Mouse (Mus musculus) midbrain, embryonic 15.5 days (tissue): ENCODE measurements around the gene Susd3. TPM values are rescaled to one million over a fixed set of nuclear protein-coding genes. Genes with fewer than 3 reads are reported as not detected.

Experiments used
- ATAC-seq: fragments of 200-750 bp; cut with Nextera tagmentation; replicated peaks from 2 replicates; pipeline ENCODE4 v1.8.0; 2017; ENCODE audit warnings: moderate TSS enrichment
- H3K27ac ChIP-seq: fragments of 300-500 bp; sonication (generic); 2 replicates; pipeline ENCODE4 v1.5.1; 2015; ENCODE audit warnings: mild to moderate bottlenecking, inconsistent platforms
- H3K27me3 ChIP-seq: fragments of 300-500 bp; sonication (generic); replicated peaks from 2 replicates; pipeline ENCODE4 v1.6.1; 2015; ENCODE audit warnings: inconsistent platforms
- H3K36me3 ChIP-seq: fragments of 300-500 bp; sonication (generic); replicated peaks from 2 replicates; pipeline ENCODE4 v1.6.1; 2015; ENCODE audit warnings: inconsistent platforms
- H3K4me1 ChIP-seq: fragments of 300-500 bp; sonication (generic); 2 replicates; pipeline ENCODE4 v1.6.1; 2015; ENCODE audit warnings: inconsistent platforms
- H3K4me2 ChIP-seq: fragments of 300-500 bp; sonication (generic); 2 replicates; pipeline ENCODE4 v1.6.1; 2015; ENCODE audit warnings: inconsistent platforms, mild to moderate bottlenecking, moderate library complexity
- H3K4me3 ChIP-seq: fragments of 300-500 bp; sonication (generic); 2 replicates; pipeline ENCODE4 v1.5.1; 2015; ENCODE audit warnings: mild to moderate bottlenecking, inconsistent platforms
- H3K9ac ChIP-seq: fragments of 300-500 bp; sonication (generic); 2 replicates; pipeline ENCODE4 v1.6.1; 2015; ENCODE audit warnings: mild to moderate bottlenecking, inconsistent platforms
- H3K9me3 ChIP-seq: fragments of 300-500 bp; sonication (generic); 2 replicates; pipeline ENCODE4 v1.6.1; 2016; ENCODE audit warnings: inconsistent platforms
- WGBS: fragments of 180-500 bp; shearing (Covaris S2); methylation state at CpG from one replicate; pipeline ENCODE4 v1.1.7; 2015; ENCODE audit warnings: mixed read lengths; 5-methylcytosine and 5-hydroxymethylcytosine counted together
- polyA plus RNA-seq: library from polyadenylated mRNA; unstranded; fragments of >200 nt; fragmentation: Nextera tagmentation; extraction: Ambion mirVana; gene quantifications from 2 replicates; pipeline ENCODE4 v1.2.1, GENCODE M21; 2015

The Susd3 gene
- polyA plus RNA-seq, 1 experiment from 2014 or later: 0.54 TPM

- ATAC-seq: no peak
- Histone ChIP-seq H3K4me1 (peaks cover 4% of the 10 kb centered on the region; the same call in 1 of the 2 replicates), H3K27me3 (no peaks in the 10 kb centered on the region), H3K4me3 (no peak overlapping the region), H3K27ac (no peak overlapping the region), H3K9ac (no peak overlapping the region), H3K9me3 (no peaks in the 10 kb centered on the region), H3K36me3 (no peaks in the 10 kb centered on the region), H3K4me2 (no peak overlapping the region)
- 89% methylated on average over 13 of the region's 13 CpGs for WGBS
Measured at GRCm38 (mm10) chr13:49200688-49201087, 47.8 kb downstream of the Susd3 start.

- no peaks in the 10 kb centered on the region for H3K9me3 ChIP-seq
- H3K27me3 ChIP-seq: no peaks in the 10 kb centered on the region
- H3K36me3 ChIP-seq: no peaks in the 10 kb centered on the region
- H3K9ac ChIP-seq: no peak overlapping the region
- no peak overlapping the region for H3K4me3 ChIP-seq
- no peak for ATAC-seq
- no peak overlapping the region for H3K4me2 ChIP-seq
- WGBS: 93% methylated on average over 7 of the region's 7 CpGs
- no peaks in the 10 kb centered on the region for H3K4me1 ChIP-seq
- H3K27ac ChIP-seq: no peak overlapping the region
Measured at GRCm38 (mm10) chr13:49199891-49200290, 48.6 kb downstream of the Susd3 start.

GRCm38 (mm10) chr13:49198734-49199133 lies 49.8 kb downstream of the Susd3 start:
- WGBS: 94% methylated on average over 9 of the region's 9 CpGs
- no peaks in the 10 kb centered on the region for H3K27me3 ChIP-seq

GRCm38 (mm10) chr13:49196766-49197165 lies 51.7 kb downstream of the Susd3 start:
- no peak overlapping the region for H3K4me3 ChIP-seq
- no peak for ATAC-seq
- H3K4me1 ChIP-seq: peaks cover 1% of the 10 kb centered on the region
- WGBS: 85% methylated on average over 6 of the region's 6 CpGs
- H3K27ac ChIP-seq: no peak overlapping the region
- H3K9ac ChIP-seq: no peak overlapping the region
- no peaks in the 10 kb centered on the region for H3K36me3 ChIP-seq
- no peaks in the 10 kb centered on the region for H3K9me3 ChIP-seq
- no peak overlapping the region for H3K4me2 ChIP-seq
- H3K27me3 ChIP-seq: no peaks in the 10 kb centered on the region

More at GRCm38 (mm10) chr13:49198734-49199133, 49.8 kb downstream of the Susd3 start:
- no peak overlapping the region for H3K4me3 ChIP-seq
- no peaks in the 10 kb centered on the region for H3K36me3 ChIP-seq
- H3K4me2 ChIP-seq: no peak overlapping the region
- H3K4me1 ChIP-seq: no peaks in the 10 kb centered on the region
- no peak for ATAC-seq
- no peak overlapping the region for H3K9ac ChIP-seq
- H3K9me3 ChIP-seq: no peaks in the 10 kb centered on the region
- no peak overlapping the region for H3K27ac ChIP-seq

GRCm38 (mm10) chr13:49196211-49196610 lies 52.3 kb downstream of the Susd3 start:
- H3K27ac ChIP-seq: no peak overlapping the region
- no peak for ATAC-seq
- H3K36me3 ChIP-seq: no peaks in the 10 kb centered on the region
- peaks cover 7% of the 10 kb centered on the region for H3K4me1 ChIP-seq
- no peak overlapping the region for H3K4me3 ChIP-seq
- no peaks in the 10 kb centered on the region for H3K9me3 ChIP-seq
- WGBS: 85% methylated on average over 5 of the region's 5 CpGs
- no peak overlapping the region for H3K4me2 ChIP-seq
- H3K9ac ChIP-seq: no peak overlapping the region
- H3K27me3 ChIP-seq: no peaks in the 10 kb centered on the region

GRCm38 (mm10) chr13:49195651-49196050 lies 52.9 kb downstream of the Susd3 start:
- H3K27me3 ChIP-seq: no peaks in the 10 kb centered on the region
- H3K4me1 ChIP-seq: peaks cover 12% of the 10 kb centered on the region
- H3K36me3 ChIP-seq: no peaks in the 10 kb centered on the region
- no peak overlapping the region for H3K9ac ChIP-seq
- H3K4me2 ChIP-seq: no peak overlapping the region
- H3K4me3 ChIP-seq: no peak overlapping the region
- 92% methylated on average over 7 of the region's 7 CpGs for WGBS
- H3K27ac ChIP-seq: no peak overlapping the region
- no peak for ATAC-seq
- H3K9me3 ChIP-seq: no peaks in the 10 kb centered on the region

GRCm38 (mm10) chr13:49194811-49195210 lies 53.7 kb downstream of the Susd3 start:
- no peak overlapping the region for H3K4me3 ChIP-seq
- H3K36me3 ChIP-seq: no peaks in the 10 kb centered on the region
- H3K4me1 ChIP-seq: peaks cover 12% of the 10 kb centered on the region
- no peak overlapping the region for H3K9ac ChIP-seq
- no peaks in the 10 kb centered on the region for H3K27me3 ChIP-seq
- WGBS: 95% methylated on average over 13 of the region's 13 CpGs
- no peak overlapping the region for H3K4me2 ChIP-seq
- H3K27ac ChIP-seq: no peak overlapping the region
- H3K9me3 ChIP-seq: no peaks in the 10 kb centered on the region
- ATAC-seq: no peak

- no peaks in the 10 kb centered on the region for H3K36me3 ChIP-seq
- no peak overlapping the region for H3K27ac ChIP-seq
- no peak overlapping the region for H3K4me3 ChIP-seq
- H3K4me1 ChIP-seq: peaks cover 12% of the 10 kb centered on the region
- H3K27me3 ChIP-seq: no peaks in the 10 kb centered on the region
- H3K9me3 ChIP-seq: no peaks in the 10 kb centered on the region
- no peak overlapping the region for H3K4me2 ChIP-seq
- H3K9ac ChIP-seq: no peak overlapping the region
- WGBS: 96% methylated on average over 17 of the region's 17 CpGs
- ATAC-seq: no peak
Measured at GRCm38 (mm10) chr13:49193650-49194049, 54.9 kb downstream of the Susd3 start.

GRCm38 (mm10) chr13:49192156-49192855 lies 56.2 kb downstream of the Susd3 start:
- Histone ChIP-seq H3K4me2 (no peak overlapping the region), H3K4me3 (no peak overlapping the region), H3K4me1 (peaks cover 23% of the 10 kb centered on the region), H3K36me3 (no peaks in the 10 kb centered on the region), H3K9me3 (no peaks in the 10 kb centered on the region), H3K9ac (no peak overlapping the region), H3K27me3 (no peaks in the 10 kb centered on the region), H3K27ac (no peak overlapping the region)
- ATAC-seq: no peak
- WGBS: 70% methylated on average over 16 of the region's 16 CpGs

GRCm38 (mm10) chr13:49191673-49192035 lies 56.9 kb downstream of the Susd3 start:
- H3K9me3 ChIP-seq: no peaks in the 10 kb centered on the region
- H3K4me2 ChIP-seq: no peak overlapping the region
- no peak for ATAC-seq
- H3K4me1 ChIP-seq: peaks cover 28% of the 10 kb centered on the region
- no peaks in the 10 kb centered on the region for H3K36me3 ChIP-seq
- 55% methylated on average over 5 of the region's 5 CpGs for WGBS
- no peaks in the 10 kb centered on the region for H3K27me3 ChIP-seq
- no peak overlapping the region for H3K9ac ChIP-seq
- H3K4me3 ChIP-seq: no peak overlapping the region
- H3K27ac ChIP-seq: no peak overlapping the region

- H3K27me3 ChIP-seq: no peaks in the 10 kb centered on the region
- H3K4me2 ChIP-seq: no peak overlapping the region
- 78% methylated on average over 7 of the region's 7 CpGs for WGBS
- no peak for ATAC-seq
- no peak overlapping the region for H3K27ac ChIP-seq
- peaks cover 29% of the 10 kb centered on the region for H3K4me1 ChIP-seq
- no peaks in the 10 kb centered on the region for H3K36me3 ChIP-seq
- no peaks in the 10 kb centered on the region for H3K9me3 ChIP-seq
- no peak overlapping the region for H3K4me3 ChIP-seq
- no peak overlapping the region for H3K9ac ChIP-seq
Measured at GRCm38 (mm10) chr13:49190876-49191672, 57.4 kb downstream of the Susd3 start.

GRCm38 (mm10) chr13:49189970-49190870 lies 58.3 kb downstream of the Susd3 start:
- no peak overlapping the region for H3K4me3 ChIP-seq
- no peak overlapping the region for H3K9ac ChIP-seq
- no peaks in the 10 kb centered on the region for H3K9me3 ChIP-seq
- H3K4me1 ChIP-seq: peaks cover 29% of the 10 kb centered on the region
- 84% methylated on average over 12 of the region's 12 CpGs for WGBS
- no peaks in the 10 kb centered on the region for H3K27me3 ChIP-seq
- H3K4me2 ChIP-seq: no peak overlapping the region
- no peak overlapping the region for H3K27ac ChIP-seq
- ATAC-seq: no peak
- no peaks in the 10 kb centered on the region for H3K36me3 ChIP-seq
